Mouse (Mus musculus): Measurements from ENCODE around the gene Dach1.

DNA sequence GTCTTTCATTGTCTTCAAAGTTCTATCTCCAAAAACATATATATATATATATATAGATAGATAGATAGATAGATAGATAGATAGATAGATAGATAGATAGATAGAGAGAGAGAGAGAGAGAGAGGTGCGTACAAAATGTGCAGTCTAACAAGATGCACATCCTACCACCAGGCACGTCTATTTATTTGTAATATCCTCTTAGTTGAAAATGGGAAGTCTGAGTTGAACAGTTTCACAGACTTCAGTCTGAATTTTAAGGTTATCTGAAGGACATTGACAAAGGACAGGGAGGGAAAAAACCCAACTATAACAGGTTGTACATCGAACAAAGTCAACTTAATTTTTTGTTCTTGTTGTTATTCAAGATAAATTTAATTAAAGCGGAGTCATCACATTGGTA, 82.8 kb downstream of the Dach1 start:
- TF ChIP-seq EP300 (IDR thresholded peaks at IDR 0.05; ENCODE audit: insufficient read depth, low read depth, low read length) (no peak), CTCF (IDR thresholded peaks at IDR 0.05; ENCODE audit: low read depth, low read length) (no peak)

Data from ES-Bruce4 (cell line).